Mouse (Mus musculus) layer of hippocampus, adult 8-10 months (tissue): ENCODE data around the gene 1600002K03Rik. TPM values are rescaled to one million over a fixed set of nuclear protein-coding genes. Genes with fewer than 3 reads are reported as not detected.
"Not testable (repeated sequence)": the region's sequence is repeated elsewhere in the genome, so short reads cannot be mapped to it uniquely, and the experiment has no call there.

Experiments
- DNase-seq, 2 experiments: peaks; one replicate each; pipeline ENCODE4 v3.0.0; 2022; ENCODE audit warnings: low spot score in 2 of 2
- total RNA-seq, 4 experiments: library from RNA; stranded (reverse); gene quantifications; 2 replicates each; pipeline ENCODE4 v1.2.4; 2022

Gene 1600002K03Rik
- total RNA-seq, 4 experiments from 2014 or later: 1.8 to 9.0 (median 6.2) TPM

- peak in 1 of 2 experiments; percentile 67 for DNase-seq
Observed at GRCm38 (mm10) chr10:80165392-80166128, 7.2 kb upstream of the 1600002K03Rik start, which contains the start of gene Cirbp. TSS of gene Cirbp (plus strand) at chr10:80165985.

GRCm38 (mm10) chr10:80166136-80166535 is 6.6 kb upstream of the 1600002K03Rik start:
- DNase-seq: not testable (repeated sequence)

- DNase-seq: peak; percentile 96 to 98
Observed at GRCm38 (mm10) chr10:80167460-80168037, 5.2 kb upstream of the 1600002K03Rik start.

GRCm38 (mm10) chr10:80168038-80168661 is 4.6 kb upstream of the 1600002K03Rik start:
- peak; percentile 88 to 93 for DNase-seq

- DNase-seq: no peak
Observed at GRCm38 (mm10) chr10:80169070-80169469, 3.7 kb upstream of the 1600002K03Rik start.

- no peak for DNase-seq
Observed at GRCm38 (mm10) chr10:80169651-80170050, 3.1 kb upstream of the 1600002K03Rik start.

GRCm38 (mm10) chr10:80170052-80170451 is 2.7 kb upstream of the 1600002K03Rik start:
- DNase-seq: no peak

GRCm38 (mm10) chr10:80170601-80171021 is 2.1 kb upstream of the 1600002K03Rik start:
- DNase-seq: no peak

- DNase-seq: no peak
Observed at GRCm38 (mm10) chr10:80171252-80171651, 1.5 kb upstream of the 1600002K03Rik start.

- no peak for DNase-seq
Observed at GRCm38 (mm10) chr10:80171760-80172526, 801 bp upstream of the 1600002K03Rik start.

- DNase-seq: no peak
Observed at GRCm38 (mm10) chr10:80173358-80173757, 614 bp downstream of the 1600002K03Rik start.

GRCm38 (mm10) chr10:80173955-80174640 is 1.4 kb downstream of the 1600002K03Rik start:
- DNase-seq: no peak

GRCm38 (mm10) chr10:80174705-80175104 is 2.0 kb downstream of the 1600002K03Rik start:
- no peak for DNase-seq

GRCm38 (mm10) chr10:80175536-80176269 is 3.0 kb downstream of the 1600002K03Rik start:
- no peak for DNase-seq

- no peak for DNase-seq
Observed at GRCm38 (mm10) chr10:80176270-80176834, 3.6 kb downstream of the 1600002K03Rik start.

GRCm38 (mm10) chr10:80177441-80178279 is 4.9 kb downstream of the 1600002K03Rik start:
- DNase-seq: no peak

- DNase-seq: no peak
Observed at GRCm38 (mm10) chr10:80179068-80180051, 6.6 kb downstream of the 1600002K03Rik start, which contains the start of gene Efna2. TSS of gene Efna2 (plus strand) at chr10:80179482.

GRCm38 (mm10) chr10:80180288-80180687 is 7.5 kb downstream of the 1600002K03Rik start:
- no peak for DNase-seq
